Mouse (Mus musculus) frontal cortex, postnatal 10 days (tissue): Measurements from ENCODE around the gene Mafk.
A peak's percentile ranks its signal among the peaks of the same experiment; 100 is the strongest.

Experiments
- DNase-seq, 2 experiments: peaks; one replicate each; pipeline ENCODE4 v3.0.0; 2022; ENCODE audit warnings: low spot score in 2 of 2, mixed read lengths in 1 of 2

Mafk gene

GRCm38 (mm10) chr5:139817292-139817691 lies 26.0 kb downstream of the Mafk start:
- DNase-seq = no peak

- no peak for DNase-seq
Observed at GRCm38 (mm10) chr5:139818056-139818455, 26.7 kb downstream of the Mafk start.

- no peak for DNase-seq
Observed at GRCm38 (mm10) chr5:139818801-139819200, 27.5 kb downstream of the Mafk start.

GRCm38 (mm10) chr5:139819538-139820181 lies 28.3 kb downstream of the Mafk start, which contains the start of gene Tmem184a:
TSS of gene Tmem184a (minus strand) at chr5:139819917.
- no peak for DNase-seq

- DNase-seq = no peak
Observed at GRCm38 (mm10) chr5:139821466-139822459, 30.4 kb downstream of the Mafk start.

- no peak for DNase-seq
Observed at GRCm38 (mm10) chr5:139824531-139824930, 33.2 kb downstream of the Mafk start.

- no peak for DNase-seq
Observed at GRCm38 (mm10) chr5:139825947-139826346, 34.6 kb downstream of the Mafk start.

GRCm38 (mm10) chr5:139826357-139827055 lies 35.2 kb downstream of the Mafk start, which contains the start of the genes Gm26938 and Psmg3:
TSS of gene Gm26938 (minus strand) at chr5:139826407.
TSS of gene Psmg3 (minus strand) at chr5:139826885.
- peak; percentile 75 to 86 for DNase-seq

GRCm38 (mm10) chr5:139827593-139827992 lies 36.3 kb downstream of the Mafk start:
- no peak for DNase-seq

GRCm38 (mm10) chr5:139829384-139829783 lies 38.1 kb downstream of the Mafk start:
- DNase-seq = peak in 1 of 2 experiments; percentile 50

GRCm38 (mm10) chr5:139830734-139831133 lies 39.4 kb downstream of the Mafk start:
- no peak for DNase-seq

GRCm38 (mm10) chr5:139832125-139832524 lies 40.8 kb downstream of the Mafk start:
- no peak for DNase-seq

- DNase-seq = no peak
Observed at GRCm38 (mm10) chr5:139835706-139836105, 44.4 kb downstream of the Mafk start.

GRCm38 (mm10) chr5:139838476-139838892 lies 47.2 kb downstream of the Mafk start:
- peak in 1 of 2 experiments; percentile 57 for DNase-seq

GRCm38 (mm10) chr5:139839142-139839541 lies 47.8 kb downstream of the Mafk start:
- no peak for DNase-seq

GRCm38 (mm10) chr5:139849626-139850320 lies 58.5 kb downstream of the Mafk start:
- DNase-seq = no peak
